Mouse (Mus musculus): ENCODE results near the gene Notum.

- no peak for TF ChIP-seq CTCF (IDR thresholded peaks at IDR 0.05; ENCODE audit: low read depth, low read length)
- 0 out of 2 replicates have a peak, but pooled peaks have one; percentile 26 for TF ChIP-seq POLR2A (IDR thresholded peaks at IDR 0.05; ENCODE audit: extremely low read depth, insufficient read depth, low read length)
These were observed 30.5 kb downstream of the Notum start for GRCm38 (mm10) chr11:120630401-120630871.
